Mouse (Mus musculus) heart, postnatal 0 days (tissue): Measurements from ENCODE around the gene Cant1.

Experiments used
- CTCF ChIP-seq: IDR thresholded peaks from 2 replicates; pipeline ENCODE4 v1.5.1; 2016; ENCODE audit warnings: antibody characterized with exemption, control low read depth, low read depth
- EP300 ChIP-seq: IDR thresholded peaks from 2 replicates; pipeline ENCODE4 v1.6.1; 2016; ENCODE audit warnings: antibody characterized with exemption, low read depth

- TF ChIP-seq CTCF: no peak
- no peak for TF ChIP-seq EP300
Measured at GRCm38 (mm10) chr11:118417496-118417895, 1.4 kb downstream of the Cant1 start.
